Mouse (Mus musculus): ENCODE measurements at regions not wholly inside any gene's neighbourhood (a gene's known extent, or its start where the extent isn't known, plus 50 kb on each side); places are given as distances from the start of the nearest gene placed in this dataset.

DNA sequence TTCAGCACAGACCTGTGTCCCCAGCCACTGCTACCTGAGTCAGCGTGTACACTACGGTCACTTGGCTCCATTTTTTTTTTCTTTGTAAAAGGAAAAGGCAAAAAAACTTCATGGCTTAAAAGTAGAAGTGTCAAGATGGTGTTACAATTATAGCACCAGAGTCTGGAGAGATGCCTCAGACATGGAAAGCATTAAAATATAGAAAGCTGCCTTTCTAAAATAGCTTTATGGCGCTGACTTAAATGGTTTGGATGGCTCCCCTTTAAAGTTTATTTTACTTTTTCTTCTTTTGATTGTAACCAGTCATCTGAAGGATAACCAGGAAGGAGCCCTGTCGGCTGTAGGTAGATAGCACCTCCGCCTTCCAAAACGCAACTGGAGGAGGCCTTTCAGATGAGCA, 79.0 kb upstream of the Jade1 start:
- no peak for DNase-seq (ENCODE audit: low read depth, low spot score)

- DNase-seq (ENCODE audit: low read depth, low spot score) = no peak
Observed at GRCm38 (mm10) chr3:41472586-41472985, 82.9 kb upstream of the Jade1 start.

DNA sequence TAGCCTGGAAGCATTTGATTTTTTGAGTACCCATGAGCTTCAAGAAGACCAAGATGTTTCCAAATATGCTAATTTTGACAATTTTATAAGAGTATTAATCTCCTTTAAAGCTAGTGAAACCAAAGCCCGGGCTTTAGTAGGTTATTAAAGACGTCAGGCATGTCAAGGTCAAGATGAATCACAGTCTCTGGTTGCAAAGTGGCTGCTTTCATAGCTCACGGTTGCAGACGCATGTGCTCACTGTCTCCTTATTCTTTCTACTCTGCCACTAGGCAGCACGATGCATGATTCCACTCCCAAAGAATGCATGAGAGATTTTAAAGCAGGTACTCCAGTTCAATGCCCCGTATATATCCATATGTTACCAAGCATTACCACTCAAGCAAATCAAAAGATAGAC, 86.4 kb upstream of the Jade1 start:
- DNase-seq (ENCODE audit: low read depth, low spot score) = no peak

- no peak for DNase-seq (ENCODE audit: low read depth, low spot score)
Observed at GRCm38 (mm10) chr3:41467857-41468256, 87.7 kb upstream of the Jade1 start.

DNA sequence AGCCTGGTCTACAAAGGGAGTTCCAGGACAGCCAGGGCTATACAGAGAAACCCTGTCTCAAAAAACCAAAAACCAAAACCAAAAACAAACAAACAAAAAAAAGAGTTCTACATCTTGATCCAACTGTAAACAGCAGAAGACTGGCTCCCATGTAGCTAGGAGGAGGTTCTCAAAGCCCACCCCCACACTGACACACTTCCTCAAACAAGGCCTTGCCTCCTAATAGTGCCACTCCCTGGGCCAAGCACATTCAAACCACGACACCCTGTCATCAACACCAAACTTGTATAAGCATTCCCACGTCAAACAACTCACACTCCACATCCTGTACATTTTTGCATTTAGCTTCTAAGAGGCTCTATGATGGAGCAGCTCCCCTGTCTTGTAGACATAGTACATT, 89.6 kb upstream of the Jade1 start:
- DNase-seq (ENCODE audit: low read depth, low spot score) = no peak

DNA sequence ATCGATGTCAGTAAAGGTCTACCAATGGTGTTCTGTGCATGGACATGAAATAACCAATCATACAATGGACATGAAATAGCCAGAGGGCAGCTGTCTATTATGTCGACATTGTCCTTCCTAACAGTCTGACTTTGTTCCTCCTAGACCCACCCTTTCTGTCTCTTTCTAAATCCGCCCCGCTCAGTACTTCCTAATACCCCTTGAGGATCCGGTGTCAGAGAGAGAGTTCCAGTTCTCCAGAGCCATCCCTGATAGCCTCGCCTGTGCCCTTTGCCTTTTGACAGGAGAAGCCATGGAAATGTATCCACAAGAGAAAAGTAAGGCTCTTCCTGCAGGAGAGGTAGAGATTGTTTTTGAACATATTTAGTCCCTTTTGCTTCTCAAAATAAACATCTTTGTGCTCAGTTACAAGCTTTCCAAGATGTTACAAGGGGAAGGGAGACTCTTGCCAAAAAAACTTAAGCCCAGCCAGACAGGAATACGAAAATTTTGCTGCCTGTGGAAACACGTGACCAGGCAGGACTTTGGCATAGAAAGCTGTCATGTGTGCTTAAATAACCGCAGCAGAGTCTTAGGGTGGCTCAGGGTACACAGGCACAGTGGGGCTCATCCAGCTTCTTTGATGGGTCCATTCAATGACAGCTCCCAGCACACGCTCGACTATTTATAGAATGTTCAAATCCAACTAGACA, 92.4 kb upstream of the Jade1 start:
- no peak for DNase-seq (ENCODE audit: low read depth, low spot score)

DNA sequence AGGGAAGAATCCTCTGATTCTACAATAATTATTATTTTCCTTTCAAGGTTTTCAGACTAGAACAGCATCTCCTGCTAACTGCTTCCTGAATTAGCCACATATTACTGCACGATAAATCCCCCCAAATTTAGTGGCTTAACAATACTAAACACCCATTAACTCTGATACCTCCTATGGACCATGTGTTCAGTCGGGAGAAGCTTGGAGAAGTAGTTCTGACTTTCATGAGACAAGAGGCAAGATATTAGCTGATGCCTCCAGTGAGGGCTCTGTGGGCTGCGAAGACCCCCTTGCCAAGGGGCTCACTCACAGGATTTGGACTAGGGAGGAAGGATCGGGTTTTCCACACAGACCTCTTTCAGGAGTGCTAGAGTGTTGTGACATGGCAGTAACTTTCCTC, 95.4 kb upstream of the Jade1 start:
- DNase-seq (ENCODE audit: low read depth, low spot score) = no peak

GRCm38 (mm10) chr3:41458156-41458555, 97.4 kb upstream of the Jade1 start:
- DNase-seq (ENCODE audit: low read depth, low spot score) = no peak

- no peak for DNase-seq (ENCODE audit: low read depth, low spot score)
Observed at GRCm38 (mm10) chr3:41453525-41453924, 102.0 kb upstream of the Jade1 start.

- no peak for DNase-seq (ENCODE audit: low read depth, low spot score)
Observed at GRCm38 (mm10) chr3:41452716-41453090, 102.8 kb upstream of the Jade1 start.

DNA sequence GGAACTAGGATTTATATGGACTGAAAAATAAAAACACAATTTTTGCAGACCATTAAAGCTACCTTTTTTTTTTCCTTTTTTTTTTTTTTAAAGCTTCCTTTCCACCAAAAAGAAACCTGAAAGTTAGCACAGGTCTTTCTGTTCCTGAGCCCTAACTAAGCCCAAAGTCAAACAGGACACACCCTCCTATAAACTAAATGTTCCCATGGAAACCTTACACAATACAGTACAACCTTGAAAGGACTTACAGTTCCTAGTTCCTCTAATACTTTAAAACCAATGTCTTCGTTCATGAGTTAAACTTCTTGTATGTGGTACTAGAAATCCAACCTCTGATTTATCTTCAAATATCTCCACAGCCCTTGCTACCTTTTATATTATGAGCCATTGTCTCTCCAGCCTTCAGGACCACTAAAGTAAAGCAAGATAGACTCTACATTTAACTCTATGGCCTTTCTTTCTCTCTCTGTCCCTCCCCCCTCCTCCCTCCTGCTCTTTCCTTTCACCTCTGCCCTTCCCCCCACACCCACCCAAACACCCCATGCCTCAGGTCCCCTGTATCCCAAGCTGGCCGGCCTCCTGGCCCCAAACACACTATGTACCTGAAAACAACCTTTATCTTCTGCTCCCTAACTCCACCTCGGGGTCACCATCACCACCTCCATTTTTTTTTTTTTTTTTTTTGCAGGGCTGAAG, 103.4 kb upstream of the Jade1 start:
- DNase-seq (ENCODE audit: low read depth, low spot score) = peak; percentile 17

DNA sequence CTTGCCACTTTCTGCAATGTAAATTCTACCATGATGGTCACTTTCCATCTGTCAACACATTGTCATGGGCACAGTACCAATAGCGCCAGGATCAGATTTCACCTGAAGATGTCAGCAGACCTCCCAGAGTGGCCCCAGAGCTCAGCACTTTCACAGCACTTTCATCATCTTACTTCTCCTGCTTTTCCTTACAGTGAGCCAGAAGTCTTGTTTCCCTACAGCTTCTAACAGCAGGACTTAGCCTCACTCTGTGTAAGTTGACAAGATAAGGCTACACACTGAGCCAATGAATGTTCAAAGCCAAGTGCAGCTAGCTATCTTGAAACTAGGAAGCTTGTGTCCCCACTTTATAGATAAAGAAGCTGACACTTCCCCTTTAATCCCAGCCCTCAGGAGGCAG, 104.8 kb upstream of the Jade1 start:
- DNase-seq (ENCODE audit: low read depth, low spot score) = no peak

DNA sequence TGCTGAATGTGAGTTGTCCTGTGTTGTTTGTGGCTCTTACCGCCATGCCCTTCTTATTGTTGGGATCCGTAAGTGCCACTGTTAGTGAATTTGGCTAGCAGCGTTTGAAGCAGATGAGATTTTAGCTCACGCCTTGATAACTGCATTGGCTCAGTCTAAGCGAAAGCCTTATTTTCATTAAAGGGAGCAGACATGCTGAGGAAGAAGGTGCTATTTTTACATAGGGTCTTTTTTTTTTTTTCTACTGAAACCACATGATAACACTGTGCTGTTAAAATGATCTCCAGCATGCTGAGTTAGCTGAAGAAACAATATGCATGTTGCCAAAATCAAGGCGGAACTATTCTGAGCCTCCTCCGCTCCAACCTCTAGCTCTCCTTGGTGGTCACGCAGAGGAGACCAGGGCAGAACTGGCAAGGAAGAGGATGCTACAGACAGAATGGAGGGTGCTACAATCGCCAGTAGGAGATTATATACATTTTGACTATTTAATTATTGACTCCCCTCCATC, 111.2 kb upstream of the Jade1 start:
- DNase-seq (ENCODE audit: low read depth, low spot score) = no peak

GRCm38 (mm10) chr3:41436238-41436637, 119.3 kb upstream of the Jade1 start:
- DNase-seq (ENCODE audit: low read depth, low spot score) = no peak

DNA sequence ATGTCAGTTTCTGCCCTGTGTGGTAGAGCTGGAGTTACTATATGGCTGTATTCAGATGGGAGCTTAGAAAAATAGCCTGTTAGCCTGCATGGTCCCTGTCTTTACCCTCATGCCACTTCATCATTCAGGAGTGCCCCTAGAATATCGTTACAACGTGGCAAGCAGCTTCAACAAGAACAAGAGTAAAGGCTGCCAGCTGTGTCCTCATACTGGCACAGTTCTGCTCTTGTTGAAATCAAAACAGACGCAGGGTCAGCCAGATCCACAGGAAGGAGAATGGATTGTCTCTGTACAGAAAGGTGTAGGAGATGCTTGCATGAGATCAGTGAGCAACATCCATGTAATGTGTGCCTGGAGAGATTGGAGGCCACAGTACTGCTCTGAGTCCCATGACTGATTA, 122.4 kb upstream of the Jade1 start:
- no peak for DNase-seq (ENCODE audit: low read depth, low spot score)

- no peak for DNase-seq (ENCODE audit: low read depth, low spot score)
Observed at GRCm38 (mm10) chr3:41432376-41432775, 123.2 kb upstream of the Jade1 start.

- no peak for DNase-seq (ENCODE audit: low read depth, low spot score)
Observed at GRCm38 (mm10) chr3:41430191-41430590, 125.3 kb upstream of the Jade1 start.

DNA sequence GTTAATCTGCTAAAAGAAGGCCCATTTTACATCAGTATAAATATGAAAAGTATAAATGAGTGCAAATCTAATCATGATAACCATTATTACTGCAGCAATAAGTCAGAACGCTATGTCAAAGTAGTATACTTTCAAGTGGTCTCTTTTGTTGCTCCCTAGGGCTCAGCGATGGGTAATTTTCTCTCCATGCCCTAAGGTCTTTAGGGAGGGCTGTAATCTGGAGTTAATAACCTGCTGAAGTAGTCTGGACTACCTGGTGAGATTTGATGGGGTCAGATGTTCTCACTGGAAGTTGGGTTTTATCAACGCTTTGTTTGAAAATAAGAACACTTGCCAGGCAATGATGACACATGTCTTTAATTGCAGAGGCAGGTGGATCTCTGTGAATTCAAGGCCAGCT, 128.6 kb upstream of the Jade1 start:
- no peak for DNase-seq (ENCODE audit: low read depth, low spot score)

- no peak for DNase-seq (ENCODE audit: low read depth, low spot score)
Observed at GRCm38 (mm10) chr3:41425863-41426262, 129.7 kb upstream of the Jade1 start.

DNA sequence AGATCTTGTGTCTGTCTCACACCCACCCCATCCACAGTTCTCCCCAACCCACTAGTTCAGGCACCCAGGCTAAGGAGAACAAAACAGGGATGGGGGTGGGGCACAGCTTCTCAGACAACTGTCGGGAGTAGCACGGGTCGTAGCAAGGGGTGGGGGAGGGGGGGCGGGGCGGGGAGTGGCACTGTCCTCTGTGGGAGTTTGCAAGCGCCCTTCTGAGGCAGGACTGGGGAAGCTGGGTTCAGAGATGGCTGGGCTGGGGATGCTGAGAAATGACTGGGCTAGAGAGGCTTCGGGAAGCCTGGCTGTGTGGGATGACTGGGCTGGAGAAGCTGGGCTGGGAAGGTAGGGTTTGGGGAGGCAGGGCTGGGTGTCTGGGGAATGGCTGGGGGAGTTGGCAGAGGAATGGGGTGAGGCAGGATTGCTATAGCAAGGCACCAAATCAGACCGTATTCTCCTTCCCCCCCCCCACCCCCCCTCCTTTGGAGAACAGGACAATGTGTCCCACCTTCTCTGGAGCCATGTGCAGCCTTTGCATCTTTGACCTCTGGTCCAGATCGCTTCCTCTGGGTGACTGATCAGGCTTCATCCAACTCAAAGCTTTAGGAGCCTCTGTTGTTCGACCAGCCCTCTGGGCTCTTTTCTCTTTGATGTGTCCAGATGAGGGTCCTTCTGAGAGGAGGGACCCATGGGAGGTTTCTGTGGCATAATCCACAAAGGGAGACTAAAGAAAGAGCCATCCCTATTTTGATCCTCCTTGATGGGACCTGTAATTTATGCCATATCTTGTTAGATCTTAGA, 131.2 kb upstream of the Jade1 start:
- peak; percentile 86 for DNase-seq (ENCODE audit: low read depth, low spot score)

DNA sequence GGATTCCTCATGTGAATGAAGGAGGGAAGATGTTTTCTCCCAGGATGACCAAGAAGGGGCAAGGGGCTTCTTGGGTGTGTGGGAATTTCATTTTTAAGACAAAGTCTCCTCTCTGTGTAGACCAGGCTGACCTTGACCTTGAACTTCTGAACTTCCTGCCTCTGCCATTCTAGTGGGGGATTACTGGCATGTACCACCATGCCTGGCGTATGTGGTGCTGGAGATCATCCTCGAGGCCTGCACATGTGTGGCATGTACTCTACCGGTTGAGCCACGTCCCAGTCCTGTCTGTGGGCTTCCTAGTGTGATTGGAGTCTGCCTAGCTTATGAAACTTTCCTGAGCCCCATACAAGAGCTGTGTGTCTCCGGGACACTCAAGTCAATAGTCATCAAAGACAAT, 131.9 kb upstream of the Jade1 start:
- peak; percentile 77 for DNase-seq (ENCODE audit: low read depth, low spot score)
